Mouse (Mus musculus): ENCODE results near the gene Dguok. TPM values are rescaled to one million over a fixed set of nuclear protein-coding genes. Genes with fewer than 3 reads are reported as not detected.

Gene Dguok
- polyA plus RNA-seq, 1 experiment from 2014 or later: 28.2 TPM

DNA sequence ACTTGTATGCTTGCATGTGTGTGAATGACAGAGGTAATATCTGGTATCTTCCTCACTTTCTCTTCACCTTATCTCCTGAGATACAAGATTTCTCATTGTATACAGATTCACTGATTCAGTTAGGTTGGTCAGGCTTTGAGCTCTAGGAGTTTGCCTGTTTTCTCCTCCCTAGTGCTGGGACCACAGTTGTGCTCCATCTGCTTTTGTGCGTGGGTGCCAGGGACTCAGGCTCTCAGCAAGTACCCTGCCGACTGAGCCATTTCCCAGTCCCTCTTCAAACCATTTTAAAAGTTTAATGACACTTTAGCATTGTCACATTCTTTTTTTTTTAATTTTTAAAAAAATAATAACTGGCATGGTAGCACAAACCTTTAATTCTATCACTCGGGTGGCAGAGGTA, 8.4 kb upstream of the Dguok start:
- Histone ChIP-seq H3K9ac (no peak overlapping the region), H3K27ac (no peak overlapping the region), H3K36me3 (no peaks in the 10 kb centered on the region), H3K4me2 (no peak overlapping the region), H3K9me3 (replicated peaks) (no peaks in the 10 kb centered on the region), H3K4me1 (no peaks in the 10 kb centered on the region), H3K27me3 (replicated peaks) (no peaks in the 10 kb centered on the region; the same call in 1 of the 2 replicates), H3K4me3 (no peak overlapping the region)
- WGBS (ENCODE audit: insufficient replicate concordance): 63% methylated on average over 3 of the region's 3 CpGs
- no peak for ATAC-seq

DNA sequence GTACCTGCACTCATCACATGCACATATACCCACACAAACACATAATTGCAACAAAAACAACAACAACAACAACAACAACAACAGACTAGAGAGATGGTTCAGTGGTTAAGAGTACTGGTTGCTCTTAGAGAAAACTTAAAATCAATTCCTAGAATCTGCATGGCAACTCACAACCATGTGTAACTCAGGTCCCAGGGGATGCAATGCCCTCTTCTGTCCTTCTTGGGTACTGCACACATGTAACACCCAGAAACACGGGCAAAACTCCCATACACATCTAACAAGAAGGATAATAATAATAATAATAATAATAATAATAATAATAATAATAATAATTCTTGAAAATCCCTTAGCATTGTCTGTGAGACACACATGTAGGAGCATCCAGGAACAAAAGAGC, 5.7 kb upstream of the Dguok start:
- no peak overlapping the region for H3K9ac ChIP-seq
- WGBS (ENCODE audit: insufficient replicate concordance): 23% methylated on average over 1 of the region's 1 CpGs
- no peak overlapping the region for H3K27ac ChIP-seq
- H3K36me3 ChIP-seq: no peaks in the 10 kb centered on the region
- no peaks in the 10 kb centered on the region for H3K9me3 ChIP-seq (replicated peaks)
- no peak overlapping the region for H3K4me3 ChIP-seq
- peak; percentile 52; the same call in 1 of the 2 replicates for ATAC-seq
- peaks cover 3% of the 10 kb centered on the region for H3K4me1 ChIP-seq
- H3K27me3 ChIP-seq (replicated peaks): no peaks in the 10 kb centered on the region
- H3K4me2 ChIP-seq: no peak overlapping the region

DNA sequence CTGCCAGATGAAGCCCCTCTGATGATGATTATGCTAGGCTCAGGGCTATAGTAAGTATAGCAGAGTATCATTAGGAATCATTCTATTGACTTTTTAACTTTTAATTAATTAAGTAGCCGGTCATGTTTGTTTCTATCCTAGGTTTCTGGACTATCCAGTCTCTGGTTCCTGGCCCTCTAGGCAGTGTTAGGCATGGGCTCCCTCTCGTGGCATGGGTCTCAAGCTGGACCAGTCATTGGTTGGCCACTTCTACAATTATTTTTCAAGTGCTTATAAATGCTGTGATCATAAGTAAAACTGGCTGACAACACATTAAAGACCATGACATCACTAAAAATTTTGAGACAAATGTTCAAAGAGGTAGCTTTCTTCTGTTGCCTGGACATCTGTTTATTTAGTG, 3.4 kb upstream of the Dguok start:
- ATAC-seq: no peak
- no peaks in the 10 kb centered on the region for H3K36me3 ChIP-seq
- H3K27ac ChIP-seq: no peak overlapping the region
- 53% methylated on average over 2 of the region's 2 CpGs for WGBS (ENCODE audit: insufficient replicate concordance)
- peaks cover 16% of the 10 kb centered on the region for H3K4me1 ChIP-seq
- H3K9ac ChIP-seq: no peak overlapping the region
- H3K27me3 ChIP-seq (replicated peaks): no peaks in the 10 kb centered on the region
- no peak overlapping the region for H3K4me2 ChIP-seq
- no peaks in the 10 kb centered on the region for H3K9me3 ChIP-seq (replicated peaks)
- H3K4me3 ChIP-seq: no peak overlapping the region

DNA sequence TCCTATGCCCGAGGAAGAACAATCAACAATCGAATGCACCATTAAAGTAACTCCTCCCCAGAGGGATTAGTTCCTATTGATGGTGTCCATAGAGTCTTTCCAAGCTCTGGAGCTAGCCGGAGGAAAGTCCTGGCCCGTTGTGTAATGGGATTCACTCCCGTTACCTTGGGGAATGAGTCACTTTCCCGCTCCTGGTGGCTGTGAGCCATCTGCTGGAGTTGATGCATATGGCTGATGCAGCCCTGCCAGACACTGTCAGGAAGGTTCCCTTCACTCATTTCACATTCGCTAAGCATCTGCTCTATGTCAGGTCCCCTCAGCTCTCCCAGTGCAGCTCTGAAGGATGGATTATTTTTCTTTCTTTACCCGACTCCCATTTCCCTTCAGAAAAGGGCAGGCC, 2.7 kb upstream of the Dguok start:
- no peaks in the 10 kb centered on the region for H3K36me3 ChIP-seq
- H3K4me2 ChIP-seq: no peak overlapping the region
- no peak overlapping the region for H3K27ac ChIP-seq
- 51% methylated on average over 8 of the region's 8 CpGs for WGBS (ENCODE audit: insufficient replicate concordance)
- H3K9me3 ChIP-seq (replicated peaks): no peaks in the 10 kb centered on the region
- H3K9ac ChIP-seq: no peak overlapping the region
- no peak for ATAC-seq
- H3K27me3 ChIP-seq (replicated peaks): no peaks in the 10 kb centered on the region
- peaks cover 24% of the 10 kb centered on the region for H3K4me1 ChIP-seq
- H3K4me3 ChIP-seq: no peak overlapping the region

DNA sequence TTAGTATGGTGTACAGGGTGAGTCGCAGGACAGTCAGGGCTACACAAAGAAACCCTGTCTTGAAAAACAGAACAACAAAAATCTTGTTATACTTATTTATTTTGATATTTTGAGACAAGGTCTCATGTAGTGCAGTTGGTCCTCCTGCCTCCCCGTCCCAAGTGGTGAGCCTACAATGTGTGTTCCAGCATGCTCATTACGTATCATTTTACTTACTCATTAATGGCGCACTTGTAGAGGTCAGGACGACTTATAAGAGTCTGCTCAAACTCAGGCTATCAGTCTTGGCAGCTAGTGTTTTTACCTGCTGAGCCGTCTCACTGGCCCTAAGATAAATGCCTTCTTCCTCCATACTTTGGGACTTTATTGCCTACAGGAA, 388 bp upstream of the Dguok start:
- 26% methylated on average over 6 of the region's 6 CpGs for WGBS (ENCODE audit: insufficient replicate concordance)

DNA sequence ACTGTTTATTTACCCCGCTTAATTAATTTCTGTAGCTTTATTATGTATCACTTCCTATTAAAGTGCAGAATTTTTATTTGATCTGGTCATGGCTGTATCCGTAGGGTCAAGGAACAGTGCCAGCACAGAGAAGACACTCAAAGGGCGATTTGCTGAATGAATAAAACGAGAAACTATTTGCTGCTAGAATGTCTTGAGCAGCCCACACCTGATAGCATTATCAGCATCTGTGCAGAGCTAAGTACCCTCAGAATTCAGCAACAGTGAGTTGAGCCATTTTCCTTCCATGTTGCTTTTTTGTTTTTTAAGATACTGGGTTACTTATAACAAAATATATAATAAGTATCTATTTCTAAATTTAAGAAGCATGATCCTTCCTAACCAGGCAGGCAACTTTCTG, 1.2 kb downstream of the Dguok start:
- Histone ChIP-seq H3K27ac (peak overlapping the region; percentile 100), H3K9me3 (replicated peaks) (no peaks in the 10 kb centered on the region), H3K27me3 (replicated peaks) (no peaks in the 10 kb centered on the region), H3K4me1 (peaks cover 35% of the 10 kb centered on the region), H3K9ac (peak overlapping the region; percentile 81), H3K36me3 (0 out of 2 replicates have a peak, but pooled peaks cover 3% of the 10 kb centered on the region), H3K4me2 (peak overlapping the region; percentile 89), H3K4me3 (peak overlapping the region; percentile 85)
- ATAC-seq: no peak
- 50% methylated on average over 4 of the region's 4 CpGs for WGBS (ENCODE audit: insufficient replicate concordance)

More for the DNA sequence above, 388 bp upstream of the Dguok start:
- Histone ChIP-seq H3K9me3 (replicated peaks) (no peaks in the 10 kb centered on the region), H3K36me3 (0 out of 2 replicates have a peak, but pooled peaks cover 3% of the 10 kb centered on the region), H3K4me2 (peak overlapping the region; percentile 89), H3K4me1 (peaks cover 35% of the 10 kb centered on the region), H3K27ac (peak overlapping the region; percentile 100), H3K4me3 (peak overlapping the region; percentile 85), H3K27me3 (replicated peaks) (no peaks in the 10 kb centered on the region), H3K9ac (peak overlapping the region; percentile 81)
- peak; percentile 22 for ATAC-seq

DNA sequence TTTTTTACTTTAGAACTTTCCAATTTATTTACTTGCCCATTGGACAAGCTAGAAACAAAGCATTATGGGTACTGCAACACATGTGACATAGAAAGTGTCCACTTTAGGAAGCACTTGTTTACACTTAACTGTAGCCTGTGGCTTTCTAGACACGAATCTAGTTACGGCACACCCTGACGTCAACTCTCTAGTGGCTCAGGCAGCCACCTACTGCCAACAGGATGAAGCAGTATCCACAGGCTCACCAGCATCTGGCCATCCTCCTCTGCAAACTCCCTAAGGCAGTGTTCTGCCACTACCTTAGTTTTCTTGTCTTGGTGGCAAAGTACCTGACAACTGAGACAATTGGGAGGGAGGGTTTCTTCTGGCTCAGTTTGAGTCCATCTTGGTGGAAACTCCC, 3.4 kb downstream of the Dguok start:
- 0 out of 2 replicates have a peak, but pooled peaks cover 4% of the 10 kb centered on the region for H3K36me3 ChIP-seq
- 71% methylated on average over 3 of the region's 3 CpGs for WGBS (ENCODE audit: insufficient replicate concordance)
- ATAC-seq: no peak

DNA sequence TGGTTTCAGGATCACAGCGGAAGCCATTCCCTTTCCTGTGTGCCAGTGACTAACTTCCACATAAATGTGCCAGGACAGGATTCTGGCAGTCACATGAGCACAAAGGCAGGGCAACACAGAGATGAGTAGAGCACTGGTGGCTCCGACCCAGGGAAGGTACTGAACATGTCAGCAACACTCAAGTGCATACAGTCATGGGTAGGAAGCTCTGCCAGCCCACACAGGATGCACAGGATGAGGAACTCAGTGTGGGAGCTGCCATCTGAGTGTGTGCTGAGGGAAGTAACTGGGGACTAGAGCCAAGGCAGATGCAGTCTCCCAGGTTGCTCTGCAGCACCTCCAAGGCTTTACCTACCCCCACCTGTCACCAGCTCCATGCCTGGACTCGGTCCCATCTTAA, 4.1 kb downstream of the Dguok start:
- no peak for ATAC-seq
- Histone ChIP-seq H3K4me2 (no peak overlapping the region), H3K9me3 (replicated peaks) (no peaks in the 10 kb centered on the region), H3K27me3 (replicated peaks) (no peaks in the 10 kb centered on the region), H3K9ac (no peak overlapping the region), H3K27ac (no peak overlapping the region), H3K4me1 (peaks cover 39% of the 10 kb centered on the region), H3K36me3 (peaks cover 11% of the 10 kb centered on the region; the same call in 1 of the 2 replicates), H3K4me3 (no peak overlapping the region)
- 61% methylated on average over 3 of the region's 3 CpGs for WGBS (ENCODE audit: insufficient replicate concordance)

More for the DNA sequence above, 3.4 kb downstream of the Dguok start:
- Histone ChIP-seq H3K9me3 (replicated peaks) (no peaks in the 10 kb centered on the region), H3K9ac (no peak overlapping the region), H3K4me1 (peaks cover 35% of the 10 kb centered on the region), H3K27ac (no peak overlapping the region), H3K4me3 (no peak overlapping the region), H3K4me2 (no peak overlapping the region), H3K27me3 (replicated peaks) (no peaks in the 10 kb centered on the region)

DNA sequence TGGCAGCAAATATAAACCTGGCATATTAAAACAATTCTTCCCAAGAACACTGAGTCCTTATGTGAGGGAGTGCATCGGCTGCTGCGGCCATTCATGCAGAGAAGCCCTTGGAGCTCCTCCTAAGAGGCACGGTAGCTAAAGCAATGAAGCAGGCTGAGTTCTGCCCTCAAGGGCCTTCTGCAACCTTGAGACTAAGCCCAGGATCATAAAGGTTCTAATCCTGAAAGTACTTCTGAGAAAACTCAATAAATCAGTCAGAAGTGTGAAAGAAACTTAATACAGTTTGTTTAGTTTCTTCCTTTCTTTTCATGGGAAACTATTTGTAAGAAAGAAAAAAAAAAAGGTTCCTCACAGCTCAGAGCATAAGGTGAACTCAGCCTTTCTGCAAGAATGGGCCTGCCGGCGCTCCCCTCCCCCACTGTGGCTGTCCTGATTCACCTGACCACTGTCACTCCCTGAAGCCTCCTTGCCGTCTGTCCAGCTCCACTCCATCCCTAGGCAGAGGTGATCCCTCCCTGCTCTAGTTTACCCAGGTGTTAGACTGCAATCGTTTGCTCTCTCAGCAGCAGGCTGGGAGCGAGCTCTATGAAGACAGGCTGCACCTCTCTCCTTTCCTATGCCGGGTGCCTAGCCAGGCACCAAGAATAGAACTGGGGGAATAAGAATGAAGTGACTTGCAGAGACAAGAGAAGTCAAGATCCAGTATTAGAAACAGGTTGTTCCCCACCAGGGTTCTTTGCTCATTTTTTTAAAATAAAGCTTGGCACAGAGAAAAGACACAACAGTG, 5.1 kb downstream of the Dguok start:
- 68% methylated on average over 9 of the region's 9 CpGs for WGBS (ENCODE audit: insufficient replicate concordance)
- H3K27me3 ChIP-seq (replicated peaks): no peaks in the 10 kb centered on the region
- H3K36me3 ChIP-seq: peaks cover 12% of the 10 kb centered on the region; the same call in 1 of the 2 replicates
- peaks cover 41% of the 10 kb centered on the region for H3K4me1 ChIP-seq
- H3K27ac ChIP-seq: no peak overlapping the region
- ATAC-seq: no peak
- H3K9ac ChIP-seq: no peak overlapping the region
- no peak overlapping the region for H3K4me3 ChIP-seq
- no peaks in the 10 kb centered on the region for H3K9me3 ChIP-seq (replicated peaks)
- no peak overlapping the region for H3K4me2 ChIP-seq

DNA sequence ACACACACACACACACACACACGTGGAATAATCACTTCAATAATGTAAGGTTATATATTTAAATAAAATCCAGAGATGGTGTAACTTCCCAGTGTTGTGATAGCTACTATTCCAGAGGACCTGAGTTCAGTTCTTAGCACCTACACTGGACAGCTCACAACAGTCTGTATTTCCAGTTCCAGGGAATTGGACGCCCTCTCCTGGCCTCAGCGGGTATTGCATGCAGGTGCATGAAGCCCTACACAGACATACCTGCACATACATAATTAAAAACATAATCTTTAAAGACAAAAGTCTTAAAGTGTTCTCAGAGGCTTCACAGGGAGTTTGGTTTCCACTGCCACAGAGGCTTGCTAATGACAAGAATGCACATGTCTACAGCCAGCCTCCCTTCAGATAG, 6.3 kb downstream of the Dguok start:
- no peaks in the 10 kb centered on the region for H3K27me3 ChIP-seq (replicated peaks)
- no peak overlapping the region for H3K27ac ChIP-seq
- H3K4me3 ChIP-seq: no peak overlapping the region
- 51% methylated on average over 3 of the region's 3 CpGs for WGBS (ENCODE audit: insufficient replicate concordance)
- no peaks in the 10 kb centered on the region for H3K9me3 ChIP-seq (replicated peaks)
- peaks cover 22% of the 10 kb centered on the region for H3K36me3 ChIP-seq
- peaks cover 35% of the 10 kb centered on the region for H3K4me1 ChIP-seq
- no peak overlapping the region for H3K4me2 ChIP-seq
- no peak for ATAC-seq
- H3K9ac ChIP-seq: no peak overlapping the region

DNA sequence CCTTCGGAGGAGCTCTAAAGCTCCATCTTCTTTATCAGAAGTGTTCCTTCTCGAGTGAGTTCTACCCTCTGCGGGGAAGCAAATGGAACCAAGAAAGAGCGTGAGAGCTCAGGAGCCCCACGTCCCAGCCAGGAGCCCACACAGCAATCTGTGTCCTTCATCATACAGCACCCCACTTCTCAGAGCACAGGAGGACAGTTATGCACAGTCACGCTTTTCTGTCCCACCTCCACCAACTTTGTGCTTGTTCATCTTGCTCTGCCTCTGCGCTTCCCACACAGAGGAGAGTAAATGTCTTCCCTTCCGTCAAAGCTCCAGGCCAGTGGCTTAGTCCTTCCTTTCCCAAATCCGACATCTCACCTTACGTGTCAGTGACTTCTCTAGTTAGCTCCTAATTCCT, 7.7 kb downstream of the Dguok start:
- WGBS (ENCODE audit: insufficient replicate concordance): 86% methylated on average over 10 of the region's 10 CpGs
- H3K27ac ChIP-seq: no peak overlapping the region
- H3K4me2 ChIP-seq: no peak overlapping the region
- no peaks in the 10 kb centered on the region for H3K27me3 ChIP-seq (replicated peaks)
- H3K9ac ChIP-seq: no peak overlapping the region
- H3K4me1 ChIP-seq: peaks cover 21% of the 10 kb centered on the region
- ATAC-seq: no peak
- H3K9me3 ChIP-seq (replicated peaks): no peaks in the 10 kb centered on the region
- H3K36me3 ChIP-seq: peaks cover 30% of the 10 kb centered on the region
- no peak overlapping the region for H3K4me3 ChIP-seq

DNA sequence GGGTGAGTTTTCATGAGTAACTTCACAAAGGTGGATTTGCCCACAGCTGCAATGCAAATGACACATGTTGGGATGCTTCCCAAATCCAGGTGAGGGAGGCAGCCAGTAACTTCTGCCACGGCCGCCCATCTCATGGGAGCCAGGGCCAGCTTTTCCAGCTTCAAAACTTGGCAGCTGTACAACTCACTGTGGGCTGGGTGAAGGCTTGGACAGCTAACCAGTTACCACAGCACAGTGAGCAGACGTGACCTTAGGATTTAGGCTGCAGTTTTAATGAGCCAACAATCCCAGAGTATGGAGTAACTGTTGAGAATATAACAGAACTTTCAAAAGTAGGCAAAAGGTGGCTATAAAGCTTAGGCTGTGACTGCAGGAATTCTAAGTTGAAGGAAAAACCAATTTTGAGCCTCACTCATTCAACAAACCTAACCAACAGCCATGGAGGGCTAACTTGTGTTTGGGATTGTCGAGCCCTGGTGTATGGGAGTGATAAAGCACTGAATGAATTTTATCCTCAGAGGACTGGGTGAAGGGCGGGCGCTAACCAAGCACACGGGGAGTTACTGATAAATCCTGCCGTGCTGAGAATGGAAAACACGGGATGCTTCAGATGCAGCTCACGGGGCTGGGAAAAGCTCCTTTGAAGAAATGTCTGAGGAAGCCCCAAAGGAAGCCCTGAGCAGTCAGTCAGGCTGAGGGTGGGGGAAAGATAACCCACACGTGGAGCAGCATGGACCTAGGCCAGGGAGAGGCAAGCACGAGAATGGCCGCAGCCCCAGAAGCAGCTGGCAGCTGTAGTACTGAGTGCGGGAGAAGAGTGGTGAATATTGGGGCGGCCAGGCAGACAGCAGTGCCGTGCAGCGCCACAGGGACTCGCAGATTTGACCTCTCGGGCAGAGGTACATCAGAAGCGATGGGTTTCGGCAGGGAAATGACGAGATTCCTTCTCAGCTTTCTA, 9.7 kb downstream of the Dguok start:
- Histone ChIP-seq H3K4me1 (peaks cover 13% of the 10 kb centered on the region), H3K4me3 (no peak overlapping the region), H3K9ac (no peak overlapping the region), H3K27me3 (replicated peaks) (no peaks in the 10 kb centered on the region), H3K36me3 (peaks cover 38% of the 10 kb centered on the region), H3K4me2 (no peak overlapping the region), H3K27ac (no peak overlapping the region), H3K9me3 (replicated peaks) (no peaks in the 10 kb centered on the region)
- peak; percentile 30; the same call in 1 of the 2 replicates for ATAC-seq
- WGBS (ENCODE audit: insufficient replicate concordance): 73% methylated on average over 22 of the region's 22 CpGs
